Mouse (Mus musculus) retina, postnatal 7 days (tissue): ENCODE measurements around the gene Hadh.

Experiments used
- DNase-seq: peaks from one replicate; pipeline ENCODE4 v3.0.0-alpha.2; 2012; ENCODE audit warnings: low read depth, low spot score

The Hadh gene

GRCm38 (mm10) chr3:131218636-131219390, 53.1 kb downstream of the Hadh start:
- DNase-seq = no peak

- no peak for DNase-seq
Measured at GRCm38 (mm10) chr3:131214841-131215240, 57.1 kb downstream of the Hadh start.

DNA sequence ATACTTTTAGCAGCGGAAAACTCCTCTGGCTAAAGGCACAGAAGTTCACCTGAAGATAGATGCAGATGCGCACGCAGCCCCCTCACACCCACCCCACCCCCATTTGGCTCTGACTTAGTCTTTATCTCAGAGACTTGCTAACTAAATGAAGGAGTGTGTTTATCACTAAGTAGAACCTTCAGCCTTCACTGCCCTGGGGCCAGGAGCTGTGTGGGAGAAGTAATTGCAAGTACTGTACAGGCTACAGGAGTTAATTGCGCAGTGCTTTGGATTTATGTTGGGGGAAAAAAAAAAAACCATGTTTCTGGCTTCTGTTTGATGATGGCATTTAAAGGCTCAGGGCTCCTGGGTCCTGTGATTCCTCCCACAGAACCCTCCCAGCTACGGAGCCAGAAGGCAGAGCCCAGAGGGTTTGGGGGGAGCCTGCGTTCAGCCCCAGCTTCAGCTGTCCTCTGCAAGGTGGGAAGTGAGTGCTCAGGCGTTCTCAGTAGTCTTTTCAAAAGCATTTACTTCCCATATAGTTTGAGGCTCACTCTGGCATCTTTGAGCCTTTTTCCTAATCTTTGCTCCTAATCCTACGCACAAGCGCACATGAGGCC, 57.7 kb downstream of the Hadh start:
- DNase-seq = no peak

DNA sequence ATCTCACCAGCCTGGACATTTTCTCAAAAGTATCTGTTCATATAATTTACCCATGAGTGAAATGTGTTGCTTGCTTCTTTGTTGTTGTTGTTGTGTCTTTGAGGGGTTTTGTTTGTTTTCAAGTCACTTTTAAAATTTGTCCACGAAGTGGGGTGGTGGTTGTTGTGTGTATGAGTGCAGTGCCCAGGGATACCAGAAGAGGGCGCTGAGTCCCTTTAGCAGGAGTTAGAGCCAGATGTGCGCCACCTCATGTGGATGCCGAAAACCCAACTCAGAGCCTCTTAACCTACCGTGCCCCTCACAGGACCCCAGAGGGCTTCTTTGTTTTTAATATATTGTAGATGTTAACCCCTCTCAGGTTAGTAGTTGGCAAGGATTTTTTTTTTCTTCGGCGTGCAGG, 59.7 kb downstream of the Hadh start:
- DNase-seq = no peak

DNA sequence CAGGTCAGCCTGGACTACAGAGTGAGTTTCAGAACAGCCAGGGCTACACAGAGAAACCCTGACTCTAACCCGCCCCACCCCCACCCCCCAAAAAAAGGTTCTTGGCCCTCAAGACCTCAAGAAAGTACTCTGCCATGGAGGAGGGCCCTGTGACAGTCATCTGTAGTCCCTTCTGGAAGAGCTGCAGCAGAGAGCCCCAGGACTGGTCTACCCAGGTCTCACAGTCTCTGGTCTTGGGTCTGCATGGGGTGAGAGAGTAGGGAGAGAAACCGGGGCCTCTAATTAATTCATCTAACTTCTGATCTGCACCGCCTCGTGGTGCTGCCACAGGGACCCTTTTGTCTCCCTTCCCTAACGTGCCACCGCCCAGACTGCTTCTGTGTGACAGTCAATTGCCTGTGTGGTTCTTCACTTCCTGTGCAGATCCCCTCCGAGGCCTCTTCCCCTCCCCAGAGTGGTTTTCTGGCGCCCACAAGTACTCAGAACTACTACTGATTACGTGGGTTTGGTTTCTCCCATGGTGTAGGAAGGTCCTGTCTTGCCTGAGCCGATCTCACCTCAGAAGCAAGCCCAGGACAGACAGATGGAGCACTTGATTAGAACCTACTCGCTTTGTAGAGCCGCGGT, 63.5 kb downstream of the Hadh start:
- DNase-seq = no peak

- no peak for DNase-seq
Measured at GRCm38 (mm10) chr3:131207846-131208245, 64.1 kb downstream of the Hadh start.

DNA sequence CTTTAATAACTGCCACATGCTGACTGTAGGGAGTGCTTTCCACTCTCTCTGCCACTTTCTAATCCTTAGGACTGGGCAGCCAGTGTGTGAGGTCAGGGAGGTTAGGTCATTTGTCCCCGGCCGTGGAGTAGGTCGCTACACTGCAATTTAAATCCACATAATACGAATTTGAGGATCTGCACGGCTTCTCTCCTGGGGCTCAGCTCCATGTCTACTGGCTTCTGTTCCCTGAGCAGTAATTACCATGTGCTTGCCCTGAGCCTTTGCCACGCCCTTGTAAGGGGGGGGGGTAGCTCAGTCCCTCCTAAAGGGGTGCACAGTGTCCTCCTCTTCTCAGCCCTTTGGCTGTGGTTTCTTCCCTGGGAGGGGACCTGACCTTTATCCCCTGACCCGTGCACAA, 69.6 kb downstream of the Hadh start:
- no peak for DNase-seq

DNA sequence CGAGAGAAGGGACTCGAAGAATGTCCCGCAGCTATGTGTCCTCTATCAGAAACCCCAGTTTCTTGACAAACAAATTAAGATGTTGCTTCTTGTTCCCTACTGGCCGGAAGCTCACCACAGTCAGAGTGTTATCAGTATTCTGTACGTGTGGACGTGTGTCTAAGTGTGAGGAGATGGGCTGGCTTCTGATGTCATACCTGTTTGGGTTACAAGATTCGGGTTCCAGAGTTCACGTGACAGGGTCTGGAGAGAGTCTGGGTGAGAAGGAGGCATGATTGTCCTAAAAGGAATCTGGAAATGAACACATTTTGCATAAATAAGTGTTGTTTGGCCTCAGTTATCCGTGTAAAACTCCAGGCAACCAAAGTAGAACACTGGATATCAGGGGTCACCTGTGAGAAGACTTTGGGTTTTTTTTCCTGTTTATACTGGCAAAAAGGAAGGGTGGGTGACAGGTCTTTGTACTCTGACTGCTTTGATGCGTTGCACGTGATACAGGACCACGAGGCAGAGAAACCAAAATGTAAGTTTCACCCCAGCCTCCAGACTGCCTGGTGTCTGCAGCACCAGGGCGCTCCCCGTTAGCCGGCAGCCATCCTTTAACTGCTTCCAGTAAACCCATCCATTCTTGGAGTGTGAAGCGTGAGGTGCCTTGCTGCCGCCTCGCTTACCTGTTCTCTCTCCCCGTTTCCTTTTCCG, 72.2 kb downstream of the Hadh start:
- DNase-seq = no peak

DNA sequence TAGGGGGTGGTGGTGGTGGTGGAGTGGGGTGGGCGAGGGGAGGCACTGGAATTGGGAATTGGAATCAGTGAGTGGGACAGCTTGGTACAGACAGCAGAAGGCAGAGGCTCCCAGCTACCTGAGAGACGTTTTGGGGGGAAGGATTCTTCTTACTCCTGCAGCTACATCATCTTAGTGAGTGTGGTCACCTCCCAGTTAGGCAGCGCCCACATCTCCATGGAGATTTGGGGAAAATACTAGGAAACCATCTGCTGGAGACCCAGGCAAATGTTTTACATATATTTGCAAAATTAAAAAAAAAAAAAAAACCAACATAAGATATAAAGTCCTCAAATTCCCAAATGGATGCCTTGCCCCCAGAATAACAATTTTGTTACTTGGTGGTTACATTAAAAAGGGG, 72.9 kb downstream of the Hadh start:
- DNase-seq = no peak

GRCm38 (mm10) chr3:131196507-131197019, 75.3 kb downstream of the Hadh start:
- DNase-seq = no peak

DNA sequence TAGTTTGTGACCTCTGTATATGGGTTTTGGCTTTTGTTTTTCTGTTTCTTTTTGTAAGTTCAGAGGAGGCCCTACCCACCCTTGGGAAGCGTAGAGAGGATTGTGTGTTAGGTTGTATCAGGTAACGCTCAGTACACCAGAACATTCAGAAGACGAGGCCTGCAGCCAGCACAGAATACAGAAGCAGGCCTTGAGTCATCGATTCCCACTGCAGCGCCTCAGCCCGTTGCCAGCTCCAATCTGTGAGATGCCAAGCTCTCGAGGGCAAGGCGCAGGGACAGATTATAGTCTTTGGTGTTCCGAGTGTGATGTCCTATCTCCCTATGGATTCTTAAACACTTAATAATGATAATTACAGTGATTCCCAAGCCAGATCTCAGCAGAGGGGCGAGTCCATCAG, 75.9 kb downstream of the Hadh start:
- no peak for DNase-seq

DNA sequence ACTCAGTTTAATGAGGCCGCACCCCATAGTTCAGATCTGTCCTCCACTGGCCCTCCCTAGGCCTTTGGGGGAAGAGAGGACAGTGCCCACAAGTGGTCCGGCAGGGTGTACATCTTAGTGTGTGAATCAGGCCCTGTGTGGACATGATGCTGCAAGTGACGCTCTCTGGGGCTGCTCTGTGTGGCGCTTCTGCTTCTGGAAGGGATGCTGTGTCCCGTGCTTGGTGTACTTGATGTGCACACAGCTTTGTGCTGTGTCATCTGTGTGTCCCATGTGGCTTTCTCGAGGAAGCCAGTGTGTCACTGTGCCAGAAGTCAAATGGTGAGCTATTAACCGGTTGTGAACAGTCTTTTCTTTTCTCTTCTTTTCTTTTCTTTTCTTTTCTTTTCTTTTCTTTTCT, 80.4 kb downstream of the Hadh start:
- DNase-seq = no peak

DNA sequence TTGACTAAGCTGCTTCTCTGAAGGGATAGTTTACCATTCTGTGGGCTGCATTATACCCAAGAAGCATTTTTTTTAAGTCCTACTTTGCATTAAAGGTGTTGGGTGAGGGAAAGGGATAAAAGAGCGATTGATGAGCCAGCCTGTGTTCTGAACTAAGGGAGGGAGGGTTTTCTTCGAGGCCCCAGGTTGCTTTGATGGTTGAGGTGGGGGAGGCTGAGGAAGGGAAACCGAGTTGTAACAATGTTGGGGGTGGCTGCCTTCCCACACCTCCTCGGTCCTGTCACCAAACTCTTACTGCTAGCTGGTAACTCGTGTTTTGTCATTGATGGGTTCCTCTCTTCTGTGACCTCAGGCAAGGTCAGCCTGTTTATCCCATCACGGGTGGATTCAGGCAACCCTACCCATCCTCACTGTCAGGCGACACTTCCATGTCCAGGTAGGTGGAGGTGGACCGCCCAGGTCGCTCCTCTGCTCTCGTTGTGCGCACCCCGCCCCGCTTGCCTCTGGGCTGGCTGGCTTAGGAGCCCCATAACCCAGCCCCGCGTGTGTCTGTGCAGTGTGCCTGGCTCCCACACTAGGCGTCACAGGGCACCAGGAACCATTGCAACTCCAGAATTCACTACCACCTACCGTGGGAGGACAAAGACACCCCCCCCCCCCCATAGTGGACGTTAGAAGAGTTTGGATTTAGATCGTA, 81.1 kb downstream of the Hadh start:
- no peak for DNase-seq

DNA sequence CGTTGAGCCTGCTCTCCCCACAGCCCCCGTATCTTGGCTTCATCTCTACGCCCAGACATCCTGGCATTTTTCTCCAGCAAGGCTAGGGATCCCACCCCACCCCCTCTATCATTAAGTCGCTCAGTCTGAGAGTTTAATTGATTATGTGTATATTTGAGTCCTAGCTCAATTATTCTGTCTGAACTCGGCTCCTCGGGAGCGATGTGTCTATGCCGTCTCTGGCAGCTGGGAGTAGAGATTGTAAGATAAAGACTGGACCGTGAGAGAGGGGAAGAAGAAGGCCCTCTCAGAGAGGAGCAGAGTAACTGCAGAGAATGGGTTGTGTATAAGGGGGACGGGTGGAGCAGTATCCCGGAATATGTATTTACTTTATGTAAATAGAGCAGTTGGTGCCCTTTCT, 81.7 kb downstream of the Hadh start:
- DNase-seq = no peak

GRCm38 (mm10) chr3:131186193-131186592, 85.7 kb downstream of the Hadh start:
- DNase-seq = no peak
